Mouse (Mus musculus): ENCODE data around the gene Alkbh1. TPM values are rescaled to one million over a fixed set of nuclear protein-coding genes. Genes with fewer than 3 reads are reported as not detected.

Alkbh1 gene
- polyA plus RNA-seq (2014; fragmentation: Illumina TruSeq; extraction: RNeasy Lipid Tissue Mini Kit (QIAGEN cat#74804); ENCODE audit: low read depth, low replicate concordance): 13.4 TPM

GRCm38 (mm10) chr12:87443700-87444122, at the start of gene Alkbh1, which contains the start of gene Slirp:
Gene Alkbh1 (minus strand): TSS chr12:87444017.
Gene Slirp (plus strand): TSS chr12:87443896.

GRCm38 (mm10) chr12:87471964-87472786, 28.4 kb upstream of the Alkbh1 start, which contains the start of gene Snw1:
Gene Snw1 (minus strand): TSS chr12:87472274.

GRCm38 (mm10) chr12:87388122-87388774, 55.6 kb downstream of the Alkbh1 start, which contains the start of gene Sptlc2:
Gene Sptlc2 (minus strand): TSS chr12:87388355.

Other genes starting within 250 kb of the Alkbh1 start
- 2.5 TPM for gene Samd15, start 244.3 kb downstream of the Alkbh1 start, polyA plus RNA-seq (2014; fragmentation: Illumina TruSeq; extraction: RNeasy Lipid Tissue Mini Kit (QIAGEN cat#74804); ENCODE audit: low read depth, low replicate concordance)
- gene Tmed8, start 243.6 kb downstream of the Alkbh1 start, polyA plus RNA-seq (2014; fragmentation: Illumina TruSeq; extraction: RNeasy Lipid Tissue Mini Kit (QIAGEN cat#74804); ENCODE audit: low read depth, low replicate concordance): 20.1 TPM
- gene Noxred1, start 205.3 kb downstream of the Alkbh1 start, polyA plus RNA-seq (2014; fragmentation: Illumina TruSeq; extraction: RNeasy Lipid Tissue Mini Kit (QIAGEN cat#74804); ENCODE audit: low read depth, low replicate concordance): 1.0 TPM
- 30.1 TPM for gene Vipas39, start 177.8 kb downstream of the Alkbh1 start, polyA plus RNA-seq (2014; fragmentation: Illumina TruSeq; extraction: RNeasy Lipid Tissue Mini Kit (QIAGEN cat#74804); ENCODE audit: low read depth, low replicate concordance)
- gene Ahsa1, start 177.5 kb downstream of the Alkbh1 start, polyA plus RNA-seq (2014; fragmentation: Illumina TruSeq; extraction: RNeasy Lipid Tissue Mini Kit (QIAGEN cat#74804); ENCODE audit: low read depth, low replicate concordance): 141 TPM
- gene Ism2, start 144.3 kb downstream of the Alkbh1 start, polyA plus RNA-seq (2014; fragmentation: Illumina TruSeq; extraction: RNeasy Lipid Tissue Mini Kit (QIAGEN cat#74804); ENCODE audit: low read depth, low replicate concordance): not detected
- 153 TPM for gene Sptlc2, start 55.7 kb downstream of the Alkbh1 start, polyA plus RNA-seq (2014; fragmentation: Illumina TruSeq; extraction: RNeasy Lipid Tissue Mini Kit (QIAGEN cat#74804); ENCODE audit: low read depth, low replicate concordance)
- gene Slirp, start 121 bp downstream of the Alkbh1 start, polyA plus RNA-seq (2014; fragmentation: Illumina TruSeq; extraction: RNeasy Lipid Tissue Mini Kit (QIAGEN cat#74804); ENCODE audit: low read depth, low replicate concordance): 164 TPM
- 84.7 TPM for gene Snw1, start 28.3 kb upstream of the Alkbh1 start, polyA plus RNA-seq (2014; fragmentation: Illumina TruSeq; extraction: RNeasy Lipid Tissue Mini Kit (QIAGEN cat#74804); ENCODE audit: low read depth, low replicate concordance)
- not detected for gene Gm5788, start 50.7 kb upstream of the Alkbh1 start, polyA plus RNA-seq (2014; fragmentation: Illumina TruSeq; extraction: RNeasy Lipid Tissue Mini Kit (QIAGEN cat#74804); ENCODE audit: low read depth, low replicate concordance)
- gene Gm8300, start 70.3 kb upstream of the Alkbh1 start, polyA plus RNA-seq (2014; fragmentation: Illumina TruSeq; extraction: RNeasy Lipid Tissue Mini Kit (QIAGEN cat#74804); ENCODE audit: low read depth, low replicate concordance): not detected
- not detected for gene Oog1, start 158.7 kb upstream of the Alkbh1 start, polyA plus RNA-seq (2014; fragmentation: Illumina TruSeq; extraction: RNeasy Lipid Tissue Mini Kit (QIAGEN cat#74804); ENCODE audit: low read depth, low replicate concordance)
- gene Gm4027, start 174.9 kb upstream of the Alkbh1 start, polyA plus RNA-seq (2014; fragmentation: Illumina TruSeq; extraction: RNeasy Lipid Tissue Mini Kit (QIAGEN cat#74804); ENCODE audit: low read depth, low replicate concordance): not detected
- not detected for gene Gm16381, start 200.6 kb upstream of the Alkbh1 start, polyA plus RNA-seq (2014; fragmentation: Illumina TruSeq; extraction: RNeasy Lipid Tissue Mini Kit (QIAGEN cat#74804); ENCODE audit: low read depth, low replicate concordance)

Measured in kidney, adult 10 weeks (tissue).